Mouse (Mus musculus) liver, adult 2 months (tissue): Measurements from ENCODE around the gene Sdhb. TPM values are rescaled to one million over a fixed set of nuclear protein-coding genes. Genes with fewer than 3 reads are reported as not detected.

Experiments
- DNase-seq: peaks from one replicate; pipeline ENCODE4 v3.0.0-alpha.2; 2011; ENCODE audit warnings: low read depth, low spot score; ENCODE audit errors: extremely low read depth
- H3K27ac ChIP-seq: fragments of 200-500 bp; replicated peaks from 2 replicates; pipeline ENCODE4 v1.5.1; 2012; ENCODE audit warnings: low read depth, mild to moderate bottlenecking, control low read depth, inconsistent platforms, low read length; ENCODE audit not compliant: insufficient read depth
- H3K27me3 ChIP-seq: fragments of 200-500 bp; 2 replicates; pipeline ENCODE4 v1.6.1; 2012; ENCODE audit warnings: mild to moderate bottlenecking, moderate library complexity, low read length, inconsistent platforms; ENCODE audit not compliant: control insufficient read depth, insufficient read depth
- H3K36me3 ChIP-seq: fragments of 200-500 bp; 2 replicates; pipeline ENCODE4 v1.6.1; 2012; ENCODE audit warnings: low read length, inconsistent platforms; ENCODE audit not compliant: control insufficient read depth, insufficient read depth
- H3K4me1 ChIP-seq: fragments of 200-500 bp; 2 replicates; pipeline ENCODE4 v1.6.1; 2011; ENCODE audit warnings: low read length; ENCODE audit not compliant: control insufficient read depth, insufficient read depth
- H3K4me3 ChIP-seq: fragments of 200-500 bp; 2 replicates; pipeline ENCODE4 v1.5.1; 2011; ENCODE audit warnings: low read depth, mild to moderate bottlenecking, control low read depth, low read length, moderate library complexity; ENCODE audit not compliant: insufficient read depth
- H3K79me2 ChIP-seq: fragments of 200-500 bp; 2 replicates; pipeline ENCODE4 v1.6.1; 2012; ENCODE audit warnings: inconsistent platforms, mild to moderate bottlenecking, low read length, moderate library complexity; ENCODE audit not compliant: control insufficient read depth, insufficient read depth
- H3K9ac ChIP-seq: fragments of 200-500 bp; 2 replicates; pipeline ENCODE4 v1.6.1; 2012; ENCODE audit warnings: low read depth, mild to moderate bottlenecking, control low read depth, inconsistent platforms, low read length
- CTCF ChIP-seq: fragments of 200-500 bp; IDR thresholded peaks from 2 replicates; pipeline ENCODE4 v1.5.1; 2011; ENCODE audit warnings: low read depth, low read length, control low read depth
- POLR2A ChIP-seq: fragments of 200-500 bp; IDR thresholded peaks from 2 replicates; pipeline ENCODE4 v1.6.1; 2011; ENCODE audit warnings: low read length, control low read depth; ENCODE audit not compliant: insufficient read depth; ENCODE audit errors: extremely low read depth
- WGBS: fragments of 180-500 bp; shearing (Covaris S2); methylation state at CpG from one replicate; pipeline ENCODE4 v1.1.7; 2018; 5-methylcytosine and 5-hydroxymethylcytosine counted together
- polyA plus RNA-seq: library from polyadenylated mRNA; depleted of rRNA; stranded (reverse); fragments of >200 nt; gene quantifications from 2 replicates; pipeline ENCODE4 v1.2.3, GENCODE M21; 2012; rRNA removed
- total RNA-seq: library from RNA; depleted of rRNA; stranded (reverse); fragments of >200 nt; gene quantifications from 2 replicates; pipeline ENCODE4 v1.2.3, GENCODE M21; 2014; rRNA removed

Sdhb gene
- total RNA-seq (479 and 532 TPM in 2 replicates), polyA plus RNA-seq (324 and 347 TPM in 2 replicates)

DNA sequence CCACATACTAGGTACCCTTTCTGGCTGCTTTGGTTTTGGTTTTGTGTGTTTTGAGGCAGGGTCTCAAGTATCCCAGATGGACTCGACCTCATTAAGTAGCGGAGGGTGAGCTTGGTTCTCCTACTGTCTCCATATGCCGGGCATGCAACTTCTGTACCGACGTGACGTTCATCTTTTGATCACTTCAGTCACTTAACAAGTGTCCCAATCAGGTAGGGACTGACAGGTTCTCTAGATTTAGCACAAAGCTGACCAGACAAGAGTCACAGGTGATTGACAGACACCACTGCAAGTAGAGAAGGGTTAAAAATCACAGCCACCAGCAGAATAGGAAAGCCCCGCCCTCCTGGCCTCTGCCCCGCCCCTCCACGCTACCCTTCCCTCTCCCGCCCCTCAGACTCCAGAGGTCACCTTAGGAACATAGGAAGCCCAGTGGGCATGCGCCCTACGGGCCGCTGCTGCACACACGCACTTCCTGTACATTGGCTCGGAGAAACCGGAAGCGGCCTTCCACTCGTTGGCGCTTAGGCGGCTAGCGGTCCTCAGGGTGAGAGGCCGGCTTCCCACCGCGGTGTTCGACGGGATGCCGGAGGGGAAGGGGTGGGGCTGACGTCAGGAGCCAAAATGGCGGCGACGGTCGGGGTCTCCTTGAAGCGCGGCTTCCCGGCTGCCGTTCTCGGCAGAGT is at the start of gene Sdhb:
Gene Sdhb, plus strand, starts transcription at position 423 of the 686 bp plus-strand sequence.
- Histone ChIP-seq H3K4me1 (peaks cover 17% of the 10 kb centered on the region), H3K79me2 (peaks cover 23% of the 10 kb centered on the region; the same call in 1 of the 2 replicates), H3K36me3 (no peaks in the 10 kb centered on the region), H3K4me3 (peak within 1 kb of the TSS; percentile 98), H3K9ac (peak within 1 kb of the TSS; percentile 94), H3K27ac (peak within 1 kb of the TSS; percentile 96), H3K27me3 (no peaks in the 10 kb centered on the region)
- peak; percentile 98 for DNase-seq
- 2% methylated on average over 37 of the region's 37 CpGs for whole genome bisulfite sequencing
- TF ChIP-seq CTCF (no peak), POLR2A (peak; percentile 66; the same call in 1 of the 2 replicates)

DNA sequence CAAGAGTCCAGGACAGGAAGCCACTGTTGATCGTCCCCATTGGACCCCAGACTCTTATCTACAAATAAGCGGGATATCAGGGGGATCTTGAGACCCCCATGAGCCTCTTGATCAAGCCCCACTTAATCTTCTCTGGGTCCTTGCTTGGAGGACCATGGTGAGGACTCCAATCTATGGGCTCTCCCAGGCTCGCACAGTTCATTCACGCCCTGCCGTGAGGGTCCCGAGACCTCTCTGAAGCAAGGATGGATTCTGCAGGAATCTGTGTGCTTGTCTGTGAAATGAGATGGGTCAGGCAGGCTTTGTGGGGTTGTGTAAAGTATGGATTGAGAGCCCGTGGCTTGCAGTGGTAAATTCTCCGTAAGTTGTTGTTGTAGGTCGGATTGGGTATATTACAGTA is 49.6 kb upstream of the Sdhb start:
- Histone ChIP-seq H3K36me3 (no peaks in the 10 kb centered on the region), H3K27ac (no peak overlapping the region), H3K79me2 (no peaks in the 10 kb centered on the region), H3K4me1 (no peaks in the 10 kb centered on the region), H3K9ac (no peak overlapping the region), H3K27me3 (peaks cover 3% of the 10 kb centered on the region; the same call in 1 of the 2 replicates), H3K4me3 (no peak overlapping the region)
- TF ChIP-seq CTCF (no peak), POLR2A (no peak)
- 85% methylated on average over 9 of the region's 9 CpGs for WGBS
- DNase-seq, result no peak

GRCm38 (mm10) chr4:140912271-140912833 is 48.7 kb upstream of the Sdhb start:
- DNase-seq, result no peak
- Histone ChIP-seq H3K79me2 (no peaks in the 10 kb centered on the region), H3K4me1 (no peaks in the 10 kb centered on the region), H3K9ac (no peak overlapping the region), H3K27me3 (peaks cover 3% of the 10 kb centered on the region; the same call in 1 of the 2 replicates), H3K36me3 (no peaks in the 10 kb centered on the region), H3K27ac (no peak overlapping the region), H3K4me3 (no peak overlapping the region)
- TF ChIP-seq CTCF (no peak), POLR2A (no peak)
- WGBS, result 82% methylated on average over 10 of the region's 10 CpGs

DNA sequence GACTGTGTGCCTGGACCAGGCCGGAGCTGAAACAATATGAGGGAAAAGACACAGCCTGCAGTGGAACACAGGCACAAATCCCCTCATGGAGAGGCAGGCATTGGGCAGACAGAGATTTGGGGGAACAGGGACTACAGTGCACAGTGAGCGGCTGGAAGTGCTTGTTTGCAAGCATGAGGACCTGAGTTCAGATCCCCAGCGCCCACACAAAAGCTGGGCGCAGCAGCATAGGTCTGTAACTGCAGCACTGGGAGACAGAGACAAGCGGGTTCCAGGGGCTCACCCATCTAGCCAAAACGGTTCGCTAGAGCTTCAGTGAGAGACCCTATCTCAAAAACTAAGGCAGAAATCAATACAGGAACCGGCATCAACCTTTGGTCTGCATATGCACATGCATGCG is 47.4 kb upstream of the Sdhb start:
- H3K9ac ChIP-seq, result no peak overlapping the region
- no peak for DNase-seq
- H3K27me3 ChIP-seq, result no peaks in the 10 kb centered on the region
- no peaks in the 10 kb centered on the region for H3K79me2 ChIP-seq
- 84% methylated on average over 9 of the region's 9 CpGs for WGBS
- no peak overlapping the region for H3K27ac ChIP-seq
- H3K4me3 ChIP-seq, result no peak overlapping the region
- TF ChIP-seq CTCF (no peak), POLR2A (no peak)
- no peaks in the 10 kb centered on the region for H3K4me1 ChIP-seq
- H3K36me3 ChIP-seq, result no peaks in the 10 kb centered on the region

GRCm38 (mm10) chr4:140914731-140915131 is 46.3 kb upstream of the Sdhb start:
- H3K9ac ChIP-seq, result no peak overlapping the region
- DNase-seq, result no peak
- H3K4me1 ChIP-seq, result no peaks in the 10 kb centered on the region
- H3K4me3 ChIP-seq, result no peak overlapping the region
- whole genome bisulfite sequencing, result 77% methylated on average over 6 of the region's 6 CpGs
- H3K27ac ChIP-seq, result no peak overlapping the region
- no peaks in the 10 kb centered on the region for H3K79me2 ChIP-seq
- TF ChIP-seq CTCF, result no peak
- no peak for TF ChIP-seq POLR2A
- no peaks in the 10 kb centered on the region for H3K36me3 ChIP-seq
- H3K27me3 ChIP-seq, result no peaks in the 10 kb centered on the region

GRCm38 (mm10) chr4:140915235-140915634 is 45.8 kb upstream of the Sdhb start:
- Histone ChIP-seq H3K79me2 (no peaks in the 10 kb centered on the region), H3K36me3 (no peaks in the 10 kb centered on the region), H3K27ac (no peak overlapping the region), H3K9ac (no peak overlapping the region), H3K4me3 (no peak overlapping the region), H3K27me3 (no peaks in the 10 kb centered on the region), H3K4me1 (no peaks in the 10 kb centered on the region)
- WGBS, result 79% methylated on average over 3 of the region's 3 CpGs
- DNase-seq, result no peak
- no peak for TF ChIP-seq CTCF
- TF ChIP-seq POLR2A, result no peak
